Mouse (Mus musculus) liver, embryonic 16.5 days (tissue): ENCODE results near the gene Zfp523. TPM values are rescaled to one million over a fixed set of nuclear protein-coding genes. Genes with fewer than 3 reads are reported as not detected.
A peak's percentile ranks its signal among the peaks of the same experiment; 100 is the strongest.

Experiments
- ATAC-seq: fragments of 200-750 bp; cut with Nextera tagmentation; 2 replicates; pipeline ENCODE4 v1.8.0; 2017; ENCODE audit warnings: low read depth, mild to moderate bottlenecking, moderate number of reproducible peaks, moderate library complexity
- H3K27ac ChIP-seq: fragments of 300-500 bp; sonication (generic); 2 replicates; pipeline ENCODE4 v1.5.1; 2014; ENCODE audit warnings: mild to moderate bottlenecking, low read length
- H3K27me3 ChIP-seq: fragments of 300-500 bp; sonication (generic); 2 replicates; pipeline ENCODE4 v1.6.1; 2014; ENCODE audit warnings: low read depth, low read length, mixed read lengths; ENCODE audit not compliant: control insufficient read depth, insufficient read depth
- H3K36me3 ChIP-seq: fragments of 300-500 bp; sonication (generic); 2 replicates; pipeline ENCODE4 v1.6.1; 2014; ENCODE audit warnings: mild to moderate bottlenecking; ENCODE audit not compliant: control insufficient read depth, insufficient read depth
- H3K4me1 ChIP-seq: fragments of 300-500 bp; sonication (generic); 2 replicates; pipeline ENCODE4 v1.6.1; 2014; ENCODE audit warnings: low read depth, low read length, mixed read lengths; ENCODE audit not compliant: control insufficient read depth
- H3K4me2 ChIP-seq: fragments of 300-500 bp; sonication (generic); 2 replicates; pipeline ENCODE4 v1.6.1; 2014; ENCODE audit warnings: low read depth, low read length, mixed read lengths
- H3K4me3 ChIP-seq: fragments of 300-500 bp; sonication (generic); 2 replicates; pipeline ENCODE4 v1.5.1; 2014; ENCODE audit warnings: low read depth, mild to moderate bottlenecking, low read length
- H3K9ac ChIP-seq: fragments of 300-500 bp; sonication (generic); 2 replicates; pipeline ENCODE4 v1.6.1; 2014; ENCODE audit warnings: low read depth, low read length
- H3K9me3 ChIP-seq: fragments of 300-500 bp; sonication (generic); replicated peaks from 2 replicates; pipeline ENCODE4 v1.6.1; 2016; ENCODE audit warnings: low read length; ENCODE audit not compliant: control insufficient read depth
- WGBS: fragments of 180-500 bp; shearing (Covaris S2); extraction: QIAGEN DNeasy Blood & Tissue Kit; methylation state at CpG from one replicate; pipeline ENCODE4 v1.1.7; 2014; ENCODE audit not compliant: insufficient replicate concordance; 5-methylcytosine and 5-hydroxymethylcytosine counted together
- polyA plus RNA-seq: library from polyadenylated mRNA; unstranded; fragments of >200 nt; fragmentation: Nextera tagmentation; extraction: Ambion mirVana; gene quantifications from 2 replicates; pipeline ENCODE4 v1.2.1, GENCODE M21; 2015

The Zfp523 gene
- 6.2 TPM in 2 replicates for polyA plus RNA-seq

DNA sequence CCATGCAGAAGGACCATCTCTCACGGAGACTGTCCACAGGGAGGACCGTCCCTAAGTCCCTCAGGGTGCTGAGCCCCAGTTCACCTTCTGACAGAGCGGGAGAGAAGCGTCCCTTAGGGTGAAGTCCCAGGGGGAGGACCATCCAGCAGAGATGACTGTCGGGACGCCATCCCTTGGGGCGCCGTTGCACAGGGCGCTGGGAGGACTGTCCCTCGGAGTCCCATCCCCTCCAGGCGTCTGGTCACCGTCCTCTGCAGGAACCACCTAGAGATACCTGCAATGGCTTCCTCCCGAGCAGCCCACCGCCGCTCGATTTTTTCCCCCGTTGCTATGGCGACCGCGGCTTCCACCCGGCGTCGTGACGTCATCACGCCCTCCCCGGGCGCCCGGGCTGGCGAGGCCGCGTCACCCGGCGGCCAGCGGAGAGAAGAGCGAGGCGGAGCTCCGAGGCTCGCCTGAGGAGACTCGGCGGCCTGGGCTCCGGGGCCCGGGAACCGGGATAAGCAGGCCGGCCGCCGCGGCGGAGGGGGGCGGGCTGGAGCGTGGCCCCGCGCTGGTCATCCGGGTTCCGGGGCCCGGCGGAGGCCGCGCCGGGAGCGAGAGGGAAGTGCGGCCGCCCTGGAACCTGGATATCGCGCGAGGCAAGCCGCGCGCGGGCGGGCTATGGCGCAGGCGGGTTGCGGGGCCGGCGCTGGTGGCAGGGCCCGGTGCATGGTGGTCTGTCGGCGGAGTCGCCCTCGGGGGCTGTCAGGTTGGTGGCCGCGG is at the start of gene Zfp523:
Gene Zfp523, plus strand, starts transcription at position 355 of the 765 bp plus-strand sequence.
- peak within 1 kb of the TSS; percentile 62 for H3K27ac ChIP-seq

GRCm38 (mm10) chr17:28129796-28130195 is 47.1 kb upstream of the Zfp523 start:
- 57% methylated on average over 5 of the region's 5 CpGs for WGBS
- Histone ChIP-seq H3K36me3 (no peaks in the 10 kb centered on the region), H3K4me1 (no peaks in the 10 kb centered on the region), H3K27ac (no peak overlapping the region), H3K9ac (no peak overlapping the region), H3K9me3 (no peaks in the 10 kb centered on the region), H3K27me3 (no peaks in the 10 kb centered on the region), H3K4me2 (no peak overlapping the region), H3K4me3 (no peak overlapping the region)
- ATAC-seq = no peak

More for the DNA sequence above, at the start of gene Zfp523:
- Histone ChIP-seq H3K36me3 (no peaks in the 10 kb centered on the region), H3K9ac (peak within 1 kb of the TSS; percentile 75), H3K9me3 (no peaks in the 10 kb centered on the region), H3K4me1 (peaks cover 16% of the 10 kb centered on the region), H3K4me2 (peak within 1 kb of the TSS; percentile 76), H3K27me3 (no peaks in the 10 kb centered on the region), H3K4me3 (peak within 1 kb of the TSS; percentile 73)
- ATAC-seq = peak; percentile 80
- 0% methylated on average over 81 of the region's 82 CpGs for WGBS

GRCm38 (mm10) chr17:28130391-28131125 is 46.4 kb upstream of the Zfp523 start:
- no peaks in the 10 kb centered on the region for H3K4me1 ChIP-seq
- 53% methylated on average over 5 of the region's 5 CpGs for WGBS
- no peaks in the 10 kb centered on the region for H3K27me3 ChIP-seq
- H3K9ac ChIP-seq = no peak overlapping the region
- H3K27ac ChIP-seq = no peak overlapping the region
- no peak overlapping the region for H3K4me3 ChIP-seq
- H3K36me3 ChIP-seq = no peaks in the 10 kb centered on the region
- H3K9me3 ChIP-seq = no peaks in the 10 kb centered on the region
- H3K4me2 ChIP-seq = no peak overlapping the region
- ATAC-seq = no peak

GRCm38 (mm10) chr17:28131156-28131555 is 45.8 kb upstream of the Zfp523 start:
- Histone ChIP-seq H3K9ac (no peak overlapping the region), H3K27me3 (no peaks in the 10 kb centered on the region), H3K9me3 (no peaks in the 10 kb centered on the region), H3K36me3 (no peaks in the 10 kb centered on the region), H3K4me3 (no peak overlapping the region), H3K27ac (no peak overlapping the region), H3K4me1 (no peaks in the 10 kb centered on the region), H3K4me2 (no peak overlapping the region)
- no peak for ATAC-seq

DNA sequence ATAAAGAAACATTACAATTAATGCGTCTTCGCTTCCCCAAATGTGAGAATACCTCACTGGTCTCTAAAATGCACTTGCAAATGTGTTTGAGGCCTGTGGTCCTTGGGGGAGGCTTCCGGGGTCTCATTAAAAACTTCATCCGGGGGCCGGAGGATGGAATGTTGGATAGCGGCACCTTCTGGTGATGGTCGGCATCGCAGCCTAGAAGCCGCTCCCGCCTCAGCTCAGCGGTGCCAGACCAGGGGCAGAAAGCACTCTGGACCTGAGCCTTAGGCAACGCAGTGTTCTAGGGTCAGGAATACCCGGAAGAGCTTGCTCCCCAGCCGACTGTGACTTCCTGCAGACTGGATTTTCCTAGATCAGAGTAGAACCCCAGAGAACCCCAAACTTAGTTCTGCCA is 43.7 kb upstream of the Zfp523 start:
- Histone ChIP-seq H3K9ac (no peak overlapping the region), H3K36me3 (no peaks in the 10 kb centered on the region), H3K9me3 (no peaks in the 10 kb centered on the region), H3K27ac (no peak overlapping the region), H3K4me2 (no peak overlapping the region), H3K4me3 (no peak overlapping the region), H3K27me3 (no peaks in the 10 kb centered on the region; the same call in 1 of the 2 replicates), H3K4me1 (no peaks in the 10 kb centered on the region)
- ATAC-seq = no peak
- 6% methylated on average over 14 of the region's 14 CpGs for WGBS

DNA sequence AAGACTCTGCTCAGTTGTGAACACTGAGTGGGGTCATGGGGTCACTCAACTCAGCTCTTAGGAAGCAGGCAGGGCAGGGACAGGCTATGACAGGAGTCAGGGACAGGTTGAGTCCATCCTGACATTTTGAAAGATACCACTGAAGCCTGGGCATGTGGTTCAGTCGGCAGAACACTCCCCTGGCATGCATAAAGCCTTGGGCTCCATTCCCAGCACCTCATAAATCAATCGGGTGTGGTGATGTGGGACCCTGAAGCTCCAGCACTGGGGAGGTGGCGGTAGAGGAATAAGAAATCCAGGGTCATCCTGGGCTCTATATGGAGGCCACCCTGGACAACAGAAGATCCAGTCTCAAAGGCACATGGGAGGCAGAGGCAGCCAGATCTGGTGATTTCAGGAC is 41.4 kb upstream of the Zfp523 start:
- 51% methylated on average over 3 of the region's 3 CpGs for WGBS
- ATAC-seq = no peak

DNA sequence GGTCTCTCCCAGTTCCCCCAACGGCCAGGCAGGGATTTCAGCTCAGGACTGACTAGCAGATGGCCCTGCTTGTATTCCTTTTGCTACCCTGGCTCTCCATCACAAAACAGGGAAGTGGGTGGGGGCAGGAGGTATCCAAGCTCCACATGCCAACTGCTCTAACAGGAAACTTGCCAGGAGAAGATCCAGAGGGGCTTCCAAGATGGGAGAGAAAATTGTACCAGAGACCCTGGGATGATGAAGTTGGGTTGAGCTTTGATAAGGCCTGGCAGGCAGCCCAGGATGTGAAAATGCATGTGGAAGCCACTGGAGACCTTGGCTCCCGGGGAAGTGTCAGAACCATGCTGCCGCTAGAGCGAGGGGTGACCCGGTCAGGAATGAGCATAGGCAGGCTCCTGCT is 40.7 kb upstream of the Zfp523 start:
- no peak overlapping the region for H3K9ac ChIP-seq
- 37% methylated on average over 5 of the region's 5 CpGs for WGBS
- H3K4me3 ChIP-seq = no peak overlapping the region
- no peak overlapping the region for H3K4me2 ChIP-seq
- H3K27me3 ChIP-seq = peaks cover 16% of the 10 kb centered on the region
- H3K36me3 ChIP-seq = no peaks in the 10 kb centered on the region
- no peak overlapping the region for H3K27ac ChIP-seq
- H3K4me1 ChIP-seq = no peaks in the 10 kb centered on the region
- ATAC-seq = no peak
- H3K9me3 ChIP-seq = no peaks in the 10 kb centered on the region

More for the DNA sequence above, 41.4 kb upstream of the Zfp523 start:
- Histone ChIP-seq H3K9ac (no peak overlapping the region), H3K4me2 (no peak overlapping the region), H3K27me3 (peaks cover 8% of the 10 kb centered on the region), H3K4me3 (no peak overlapping the region), H3K9me3 (no peaks in the 10 kb centered on the region), H3K36me3 (no peaks in the 10 kb centered on the region), H3K27ac (no peak overlapping the region), H3K4me1 (no peaks in the 10 kb centered on the region)

DNA sequence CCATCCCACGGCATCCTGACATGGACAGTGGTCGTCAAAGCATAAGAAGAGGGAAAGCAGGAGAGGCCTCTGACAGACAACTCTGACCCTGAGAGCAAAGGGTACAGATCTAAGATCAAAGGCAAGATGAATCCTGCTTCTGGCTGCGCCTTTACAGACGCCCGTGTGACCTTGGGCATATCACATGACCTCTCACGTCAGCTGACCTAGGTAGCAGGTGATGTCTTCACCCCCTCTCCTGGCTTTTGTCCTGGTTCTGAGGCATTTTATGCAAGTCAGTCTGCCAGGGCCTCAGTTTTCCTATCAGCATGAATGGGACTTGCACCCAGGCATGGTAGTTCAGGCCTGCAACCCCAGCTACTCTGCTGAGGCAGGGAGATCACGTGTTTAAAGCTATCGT is 38.9 kb upstream of the Zfp523 start:
- H3K4me1 ChIP-seq = peaks cover 2% of the 10 kb centered on the region; the same call in 1 of the 2 replicates
- H3K4me3 ChIP-seq = no peak overlapping the region
- no peaks in the 10 kb centered on the region for H3K9me3 ChIP-seq
- H3K27ac ChIP-seq = no peak overlapping the region
- no peak overlapping the region for H3K9ac ChIP-seq
- 75% methylated on average over 8 of the region's 8 CpGs for WGBS
- ATAC-seq = no peak
- H3K27me3 ChIP-seq = peaks cover 33% of the 10 kb centered on the region
- no peak overlapping the region for H3K4me2 ChIP-seq
- H3K36me3 ChIP-seq = no peaks in the 10 kb centered on the region

GRCm38 (mm10) chr17:28138685-28139084 is 38.2 kb upstream of the Zfp523 start:
- Histone ChIP-seq H3K9me3 (no peaks in the 10 kb centered on the region), H3K27ac (no peak overlapping the region), H3K9ac (no peak overlapping the region), H3K4me2 (no peak overlapping the region), H3K27me3 (peaks cover 38% of the 10 kb centered on the region), H3K4me1 (peaks cover 2% of the 10 kb centered on the region; the same call in 1 of the 2 replicates), H3K36me3 (no peaks in the 10 kb centered on the region), H3K4me3 (no peak overlapping the region)
- ATAC-seq = no peak
- 62% methylated on average over 9 of the region's 9 CpGs for WGBS
